Mouse (Mus musculus) megakaryocyte progenitor cell, adult 5-6 weeks (primary cell): ENCODE measurements around the gene Maml1. TPM values are rescaled to one million over a fixed set of nuclear protein-coding genes. Genes with fewer than 3 reads are reported as not detected.

Source experiments
- ATAC-seq: replicated peaks from 2 replicates; pipeline ENCODE4 v1.8.0; 2016; ENCODE audit warnings: mild to moderate bottlenecking, moderate TSS enrichment, inconsistent platforms; ENCODE audit not compliant: poor library complexity
- total RNA-seq, 2 experiments: library from RNA; stranded (forward) in 1 of 2; stranded (reverse) in 1 of 2; fragments of 157-497, 149-512 nt in 1 of 2; fragments of 200-1000 nt in 1 of 2; gene quantifications; 2 replicates each; pipeline versions ENCODE4 v1.2.3 to v1.2.4; 2015 to 2017

Gene Maml1
- total RNA-seq, 2 experiments from 2014 or later = 4.2 to 14.2 TPM

- peak; percentile 59 for ATAC-seq
Observed at GRCm38 (mm10) chr11:50285263-50285662, 6.8 kb downstream of the Maml1 start.

- ATAC-seq = peak; percentile 50; the same call in 1 of the 2 replicates
Observed at GRCm38 (mm10) chr11:50280053-50280452, 12.1 kb downstream of the Maml1 start.

DNA sequence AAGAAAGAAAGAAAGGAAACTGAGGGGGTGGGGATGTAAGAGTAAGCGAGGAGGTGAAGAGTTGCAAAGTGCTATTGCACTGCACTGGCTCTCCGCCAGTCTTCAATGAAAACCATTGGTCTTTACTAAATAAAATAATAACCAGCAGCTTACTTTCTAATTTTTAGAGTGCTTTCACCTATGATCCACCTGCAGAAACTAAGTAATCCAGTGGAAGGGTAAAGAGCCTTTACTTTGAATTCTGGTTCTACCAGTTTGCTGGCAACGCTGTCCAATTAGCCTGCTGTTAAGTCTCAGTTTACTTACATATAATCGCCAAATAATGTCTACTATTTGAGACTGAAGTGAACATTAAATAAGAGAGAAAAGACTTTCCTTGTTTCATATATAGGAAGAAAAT is 13.1 kb downstream of the Maml1 start:
- ATAC-seq = no peak

DNA sequence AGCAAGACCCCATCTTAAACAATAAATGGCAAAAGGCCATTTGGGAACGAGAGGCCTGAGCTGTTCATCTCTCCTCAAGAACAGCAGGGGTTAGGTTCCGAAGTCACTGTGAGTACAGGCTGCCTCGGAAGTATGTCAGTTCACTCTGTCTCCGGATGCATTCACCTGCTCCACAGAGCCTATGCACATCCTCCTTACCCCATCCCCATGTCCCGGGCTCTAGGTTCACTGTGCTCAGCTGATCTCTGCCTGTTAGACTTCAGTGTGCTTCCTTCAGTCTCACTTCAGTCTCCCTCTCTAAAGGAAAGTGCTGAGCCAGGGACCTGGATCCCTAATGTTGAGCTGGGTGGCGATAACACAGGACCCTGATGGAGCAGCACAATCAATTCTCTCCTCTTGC is 14.4 kb downstream of the Maml1 start:
- ATAC-seq = no peak

DNA sequence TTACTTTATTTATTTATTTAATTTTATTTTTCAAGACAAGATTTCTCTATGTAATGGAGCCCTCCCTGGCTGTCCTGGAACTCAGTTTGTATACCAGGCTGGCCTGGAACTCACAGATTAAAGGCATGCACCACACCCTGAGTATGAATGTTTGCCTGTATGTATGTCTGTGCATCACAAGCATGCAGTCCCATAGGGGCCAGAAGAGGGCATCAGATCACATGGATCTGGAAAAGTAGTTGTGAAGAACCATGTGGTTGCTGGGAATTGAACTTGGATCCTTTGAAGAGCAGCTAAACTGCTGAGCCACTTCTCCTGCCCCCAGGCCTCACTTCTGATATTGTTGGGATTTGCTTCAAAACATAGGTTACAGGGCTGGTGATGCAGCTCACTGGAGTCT is 15.1 kb downstream of the Maml1 start:
- no peak for ATAC-seq

DNA sequence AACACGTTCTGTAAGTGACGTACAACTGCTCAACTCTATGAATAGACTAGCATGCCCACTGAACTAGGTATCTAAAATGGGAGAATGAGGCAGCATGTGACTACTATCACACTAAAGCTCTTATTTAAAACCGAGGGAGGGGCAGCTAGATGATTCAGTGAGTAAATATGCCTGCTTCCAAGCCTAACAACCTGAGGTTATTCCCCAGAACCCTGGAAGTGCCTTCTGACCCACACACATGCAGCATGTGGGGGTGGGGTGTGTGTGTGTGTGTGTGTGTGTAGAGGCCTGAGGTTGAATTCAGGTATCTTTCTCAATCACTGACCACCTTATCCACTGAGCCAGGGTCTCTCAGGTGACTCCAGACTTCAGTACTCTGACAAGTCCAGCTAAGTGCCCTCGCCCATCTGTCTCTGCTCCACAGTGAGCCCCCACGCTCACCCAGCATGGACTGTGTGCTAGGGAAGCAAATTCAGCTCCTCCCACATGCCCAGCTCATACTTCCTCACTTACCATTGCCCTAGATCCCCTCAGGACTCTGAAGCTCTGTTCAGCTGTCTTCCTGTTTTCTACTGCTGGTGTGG is 16.5 kb downstream of the Maml1 start:
- peak; percentile 92 for ATAC-seq

- ATAC-seq = 0 out of 2 replicates have a peak, but pooled peaks have one; percentile 9
Observed at GRCm38 (mm10) chr11:50275077-50275476, 17.0 kb downstream of the Maml1 start.

DNA sequence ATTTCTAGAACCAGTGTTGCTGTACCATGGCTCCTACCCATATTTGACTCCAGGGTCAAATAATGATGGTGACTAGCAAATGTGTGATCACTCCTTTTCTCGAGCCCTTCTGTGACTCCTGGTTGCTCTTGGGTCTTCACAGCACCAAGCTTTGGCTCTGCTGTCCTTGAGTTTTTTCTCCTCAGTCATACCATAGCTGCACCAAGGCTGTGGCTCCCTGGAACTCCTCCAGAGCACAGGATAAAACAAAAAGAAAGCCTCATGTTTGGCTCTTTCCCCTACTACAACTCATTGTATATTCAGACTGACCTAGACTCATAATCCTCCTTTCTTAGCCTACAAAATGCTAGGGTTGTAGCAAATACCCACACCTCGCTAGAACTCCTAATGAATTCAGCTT is 19.3 kb downstream of the Maml1 start:
- ATAC-seq = no peak

DNA sequence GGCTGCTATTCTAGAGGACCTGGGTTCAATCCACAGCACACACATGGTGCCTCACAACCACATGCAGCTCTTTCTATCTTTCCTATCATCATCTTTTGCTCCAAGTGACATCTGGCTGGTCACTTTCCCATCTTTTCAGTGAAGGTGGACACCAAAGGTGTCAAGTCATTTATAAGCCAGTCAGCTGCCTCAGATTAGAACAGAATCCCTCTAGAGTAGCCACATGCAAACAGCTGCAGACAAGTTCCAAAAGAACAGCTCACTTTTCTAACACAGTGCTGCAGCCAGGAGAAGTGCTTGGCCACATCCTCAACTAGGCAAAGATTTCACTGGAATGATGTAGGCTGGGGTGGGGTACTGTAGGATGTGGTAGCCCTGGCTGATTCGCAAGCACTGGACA is 22.2 kb downstream of the Maml1 start:
- no peak for ATAC-seq

DNA sequence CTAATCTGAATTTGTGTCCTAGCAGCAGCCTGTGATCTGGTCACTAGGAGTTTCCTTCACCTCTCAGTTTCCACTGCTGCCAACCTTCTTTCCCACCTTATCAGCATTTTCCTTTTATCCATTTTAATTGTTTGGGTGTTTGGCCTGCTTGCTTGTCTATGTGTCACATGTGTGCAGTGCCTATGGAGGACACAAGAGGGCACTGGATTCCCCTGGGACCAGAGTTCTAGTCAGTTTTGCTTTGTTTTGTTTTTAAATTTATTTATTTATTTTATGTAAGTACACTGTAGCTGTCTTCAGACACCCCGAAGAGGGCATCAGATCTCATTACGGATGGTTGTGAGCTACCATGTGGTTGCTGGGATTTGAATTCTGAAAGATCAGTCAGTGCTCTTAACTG is 22.9 kb downstream of the Maml1 start:
- peak; percentile 80 for ATAC-seq

GRCm38 (mm10) chr11:50266997-50267396 is 25.1 kb downstream of the Maml1 start:
- no peak for ATAC-seq

GRCm38 (mm10) chr11:50265931-50266330 is 26.2 kb downstream of the Maml1 start:
- no peak for ATAC-seq

- no peak for ATAC-seq
Observed at GRCm38 (mm10) chr11:50263198-50263597, 28.9 kb downstream of the Maml1 start.

DNA sequence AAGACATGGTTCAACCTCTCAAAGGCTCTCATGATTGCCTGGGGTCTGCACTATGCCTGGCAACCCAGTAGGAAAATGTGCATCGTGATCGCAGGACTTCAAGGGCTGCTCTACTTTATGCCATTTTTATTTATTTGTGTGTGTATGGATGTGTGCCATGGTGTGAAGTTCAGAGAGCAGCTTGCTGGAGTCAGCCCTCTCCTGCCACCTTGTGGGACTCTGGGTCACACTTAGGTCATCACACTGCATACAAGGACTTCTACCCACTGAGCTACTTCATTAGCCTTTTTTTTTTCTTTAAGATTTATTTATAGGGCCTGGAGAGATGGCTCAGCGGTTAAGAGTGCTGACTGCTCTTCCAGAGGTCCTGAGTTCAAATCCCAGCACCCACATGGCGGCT is 30.1 kb downstream of the Maml1 start:
- ATAC-seq = peak; percentile 90

- no peak for ATAC-seq
Observed at GRCm38 (mm10) chr11:50258310-50258709, 33.8 kb downstream of the Maml1 start.

DNA sequence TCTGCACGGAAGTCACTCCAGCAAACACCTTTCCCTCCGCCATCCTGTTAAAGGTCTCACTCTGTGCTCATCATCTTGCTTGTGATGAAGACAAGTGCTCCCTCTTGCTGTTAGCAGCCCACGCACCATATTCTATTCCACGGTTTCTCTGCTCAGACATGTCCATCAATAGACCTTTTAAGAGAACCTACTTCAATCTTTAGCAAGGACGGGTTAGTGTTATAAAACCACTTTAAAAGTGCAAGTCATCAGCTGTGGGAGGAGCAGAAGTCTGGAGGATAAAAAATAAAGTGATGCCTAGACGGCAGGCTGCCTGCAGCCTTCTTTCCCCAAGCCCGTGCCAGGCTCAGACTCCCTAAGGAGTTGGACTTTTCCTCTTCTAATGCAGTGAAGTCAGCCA is 35.5 kb downstream of the Maml1 start:
- ATAC-seq = peak; percentile 48

GRCm38 (mm10) chr11:50254010-50254580 is 38.0 kb downstream of the Maml1 start:
- ATAC-seq = no peak

DNA sequence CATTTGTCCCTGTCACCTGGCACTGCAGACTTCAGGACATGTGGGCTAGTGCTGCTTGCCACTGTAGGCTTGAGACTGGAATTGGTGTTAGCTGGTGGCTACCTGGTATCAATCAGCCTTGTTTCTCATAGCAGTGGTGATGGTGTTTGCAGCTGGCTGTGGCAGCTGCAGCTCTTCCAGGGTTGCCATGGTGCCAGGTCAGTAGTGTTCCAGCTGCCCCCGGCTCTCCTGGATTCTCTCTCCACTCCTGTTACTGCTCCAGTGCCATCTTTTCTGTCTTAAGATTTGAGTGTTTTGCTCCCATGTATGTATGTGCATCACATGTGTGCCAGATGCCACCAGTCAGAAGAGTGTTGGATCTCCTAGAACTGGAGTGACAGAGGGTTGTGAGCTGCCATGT is 38.7 kb downstream of the Maml1 start:
- no peak for ATAC-seq

- ATAC-seq = no peak
Observed at GRCm38 (mm10) chr11:50252684-50253265, 39.3 kb downstream of the Maml1 start.

DNA sequence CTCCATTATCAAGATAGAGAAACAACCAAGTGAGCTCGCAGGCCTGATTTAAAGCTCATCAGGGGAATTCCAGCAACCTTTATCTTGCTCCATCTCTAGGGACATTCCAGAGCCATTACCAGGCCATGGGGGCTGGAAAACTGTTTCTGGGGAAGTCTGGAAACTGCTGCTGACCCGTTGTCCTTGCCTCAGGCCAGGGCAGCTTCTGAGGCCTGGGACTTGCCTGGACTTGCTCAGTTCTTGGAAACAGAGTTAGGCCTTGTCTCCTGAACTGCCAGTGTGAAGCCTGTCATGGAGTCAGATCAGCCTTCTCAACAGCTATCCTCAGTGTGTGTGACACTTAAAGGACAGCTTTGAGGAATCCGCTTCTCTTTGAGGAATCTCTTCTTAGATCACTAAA is 39.9 kb downstream of the Maml1 start:
- ATAC-seq = no peak

GRCm38 (mm10) chr11:50248473-50249171 is 43.5 kb downstream of the Maml1 start:
- ATAC-seq = no peak

GRCm38 (mm10) chr11:50245269-50245668 is 46.8 kb downstream of the Maml1 start:
- ATAC-seq = no peak
